Mouse (Mus musculus) heart, postnatal 0 days (tissue): Measurements from ENCODE around the gene Smg1.

Source experiments
- CTCF ChIP-seq: IDR thresholded peaks from 2 replicates; pipeline ENCODE4 v1.5.1; 2016; ENCODE audit warnings: antibody characterized with exemption, control low read depth, low read depth
- EP300 ChIP-seq: IDR thresholded peaks from 2 replicates; pipeline ENCODE4 v1.6.1; 2016; ENCODE audit warnings: antibody characterized with exemption, low read depth

DNA sequence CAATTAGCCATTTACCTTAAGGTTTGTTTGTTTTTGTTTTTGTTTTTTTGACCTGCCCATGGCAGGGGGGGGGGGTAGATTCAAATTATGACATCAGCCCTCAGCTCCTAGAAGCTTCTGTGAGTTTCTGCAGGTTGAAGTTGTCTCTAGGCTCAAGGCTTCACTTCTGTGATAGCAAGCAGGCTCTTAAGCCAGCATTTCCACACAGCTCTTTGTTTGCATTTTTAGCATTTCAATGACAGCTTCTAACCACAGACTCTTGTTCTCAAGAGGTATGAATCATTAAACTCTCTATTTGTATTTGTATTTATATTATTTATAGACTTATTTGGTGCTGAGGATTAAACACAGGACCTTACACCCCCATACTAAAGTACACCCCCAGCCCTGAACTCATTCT, 15.0 kb upstream of the Smg1 start:
- no peak for TF ChIP-seq CTCF
- no peak for TF ChIP-seq EP300
